Mouse (Mus musculus) T-helper 1 cell (primary cell): ENCODE measurements around the gene Gins3.

Experiments
- in situ Hi-C: fragments of 300-600 bp; cut with MboI, MseI; formaldehyde crosslinking; loops from one replicate; pipeline ENCODE4 v1.15.1; 2025; ENCODE audit warnings: high pct_unique_total_duplicates

Gene Gins3

GRCm38 (mm10) chr8:95633262-95634062, at the start of gene Gins3:
TSS of gene Gins3 (plus strand) at chr8:95633453.
- in situ Hi-C loops: no loop called here

- in situ Hi-C loops: no loop called here
These were observed 45.9 kb upstream of the Gins3 start for GRCm38 (mm10) chr8:95587339-95587738.

- in situ Hi-C loops: no loop called here
These were observed 44.0 kb upstream of the Gins3 start for GRCm38 (mm10) chr8:95589282-95589681.

GRCm38 (mm10) chr8:95590539-95590938, 42.7 kb upstream of the Gins3 start:
- in situ Hi-C loops: no loop called here

GRCm38 (mm10) chr8:95592131-95592780, 41.0 kb upstream of the Gins3 start:
- in situ Hi-C loops: no loop called here

GRCm38 (mm10) chr8:95593439-95594393, 39.5 kb upstream of the Gins3 start:
- in situ Hi-C loops: no loop called here

- in situ Hi-C loops: no loop called here
These were observed 38.1 kb upstream of the Gins3 start for GRCm38 (mm10) chr8:95595131-95595530.

GRCm38 (mm10) chr8:95596841-95597241, 36.4 kb upstream of the Gins3 start:
- in situ Hi-C loops: no loop called here

GRCm38 (mm10) chr8:95599861-95600260, 33.4 kb upstream of the Gins3 start:
- in situ Hi-C loops: loop anchor here (10.0 kb wide), 1 partner anchor 235 kb away; no protein-coding TSS in a partner anchor

- in situ Hi-C loops: loop anchor here (10.0 kb wide), 1 partner anchor 233 kb away; no protein-coding TSS in a partner anchor
These were observed 31.9 kb upstream of the Gins3 start for GRCm38 (mm10) chr8:95601306-95601705.

GRCm38 (mm10) chr8:95602168-95602567, 31.1 kb upstream of the Gins3 start:
- in situ Hi-C loops: loop anchor here (10.0 kb wide), 1 partner anchor 233 kb away; no protein-coding TSS in a partner anchor

GRCm38 (mm10) chr8:95606509-95606908, 26.7 kb upstream of the Gins3 start:
- in situ Hi-C loops: loop anchor here (10.0 kb wide), 1 partner anchor 228 kb away; no protein-coding TSS in a partner anchor

- in situ Hi-C loops: loop anchor here (10.0 kb wide), 1 partner anchor 228 kb away; no protein-coding TSS in a partner anchor
These were observed 26.0 kb upstream of the Gins3 start for GRCm38 (mm10) chr8:95607210-95607609.

GRCm38 (mm10) chr8:95609406-95609805, 23.8 kb upstream of the Gins3 start:
- in situ Hi-C loops: loop anchor here (10.0 kb wide), 1 partner anchor 225 kb away; no protein-coding TSS in a partner anchor

- in situ Hi-C loops: no loop called here
These were observed 22.5 kb upstream of the Gins3 start for GRCm38 (mm10) chr8:95610749-95611148.

- in situ Hi-C loops: no loop called here
These were observed 21.5 kb upstream of the Gins3 start for GRCm38 (mm10) chr8:95611769-95612168.

GRCm38 (mm10) chr8:95616383-95616782, 16.9 kb upstream of the Gins3 start:
- in situ Hi-C loops: loop anchor here (5.0 kb wide), 1 partner anchor 81 kb away; no protein-coding TSS in a partner anchor

GRCm38 (mm10) chr8:95620046-95620445, 13.2 kb upstream of the Gins3 start:
- in situ Hi-C loops: no loop called here

GRCm38 (mm10) chr8:95624833-95625232, 8.4 kb upstream of the Gins3 start:
- in situ Hi-C loops: no loop called here

- in situ Hi-C loops: no loop called here
These were observed 413 bp upstream of the Gins3 start for GRCm38 (mm10) chr8:95632840-95633239.

- in situ Hi-C loops: no loop called here
These were observed 749 bp downstream of the Gins3 start for GRCm38 (mm10) chr8:95634063-95634340.

- in situ Hi-C loops: no loop called here
These were observed 11.7 kb downstream of the Gins3 start for GRCm38 (mm10) chr8:95644942-95645341.
